ENCODE assay signal across 23 mouse cellular contexts in the genomic region with DNA sequence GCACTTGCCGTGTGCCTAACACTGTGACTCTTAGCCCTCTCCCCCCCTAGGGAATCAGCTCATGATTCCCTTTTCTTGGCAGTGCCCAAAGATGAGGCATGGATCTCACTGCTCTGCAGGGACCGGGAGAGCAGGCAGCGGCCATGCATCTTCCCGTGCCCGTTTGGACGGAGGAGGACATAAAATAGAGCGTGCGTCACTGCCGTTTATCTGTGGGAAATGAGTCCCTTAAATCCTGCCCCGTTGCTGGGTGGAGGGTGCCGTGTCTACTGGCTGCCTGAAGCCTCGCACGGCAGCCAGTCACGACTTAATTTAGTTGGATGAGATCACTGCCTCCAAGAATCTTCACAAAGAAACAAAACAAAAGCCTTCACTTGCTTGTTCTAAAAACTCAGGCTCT.
DNase-seq lines count a peak whose midpoint lies in the region; ATAC-seq and TF ChIP-seq lines count a peak whose summit lies in the region.
"Had no signal": no experiment of that assay in that cellular context is flagged by ENCODE, and none has a peak within 500 bp of the region (broad histone marks: within the 10 kb centered on the region; RNA-seq: fewer than 3 reads in every experiment).

No protein-coding gene starts in this region.

- H3K4me2 ChIP-seq in liver, embryonic 12.5 days = no peak overlapping the region
- H3K4me2 ChIP-seq: embryonic facial prominence, embryonic 15.5 days; neural tube, embryonic 15.5 days had no signal

- peaks cover 62% of the 10 kb centered on the region for H3K9me3 ChIP-seq in liver, embryonic 12.5 days (replicated peaks)
- H3K9me3 ChIP-seq: embryonic facial prominence, embryonic 15.5 days; neural tube, embryonic 15.5 days had no signal

- WGBS in liver, embryonic 12.5 days (ENCODE audit: insufficient replicate concordance) = 95% methylated on average over 14 of the region's 14 CpGs

- peak overlapping the region; percentile 91 for H3K27ac ChIP-seq in left cerebral cortex, adult 2 months
- H3K27ac ChIP-seq in cortical plate, adult 2 months (ENCODE audit: insufficient read depth, low read length) = peak overlapping the region; percentile 64
- H3K27ac ChIP-seq in liver, embryonic 12.5 days = no peak overlapping the region
- H3K27ac ChIP-seq: embryonic facial prominence, embryonic 15.5 days; heart, embryonic 10.5 days; hindbrain, embryonic 10.5 days; hindbrain, postnatal 0 days; neural tube, embryonic 15.5 days had no signal

- H3K27me3 ChIP-seq in liver, embryonic 12.5 days (replicated peaks) = no peaks in the 10 kb centered on the region
- H3K27me3 ChIP-seq: embryonic facial prominence, embryonic 15.5 days; neural tube, embryonic 15.5 days had no signal

- peak; percentile 44 to 56 for DNase-seq in left cerebral cortex, adult 2 months (ENCODE audit: extremely low spot score in 1 of 2, low spot score in 2 of 2)
- DNase-seq in left cerebral cortex, postnatal 4 days = no peak
- peak; percentile 62 for DNase-seq in adrenal gland, postnatal 14 days
- DNase-seq in right cerebral cortex, postnatal 14 days = peak; percentile 43
- no peak for DNase-seq in layer of hippocampus, postnatal 36 days
- no peak for DNase-seq in c-Kit-positive CD71-positive TER-119-positive erythroid progenitor cells, embryonic 14.5 days (ENCODE audit: low spot score)
- DNase-seq: cerebellum, postnatal 10 days; embryo, embryonic 11 days; kidney, adult 11 months; liver; liver, postnatal 0 days; lung, postnatal 10 days; midbrain, embryonic 14.5 days; spleen, adult 18-20 months; thymus, adult 2 months had no signal

- no peak overlapping the region for H3K9ac ChIP-seq in liver, embryonic 12.5 days
- H3K9ac ChIP-seq: embryonic facial prominence, embryonic 15.5 days; liver, postnatal 0 days; neural tube, embryonic 15.5 days had no signal

- H3K36me3 ChIP-seq in liver, embryonic 12.5 days = peaks cover 100% of the 10 kb centered on the region

- no peak for TF ChIP-seq CTCF in left cerebral cortex, adult 2 months (IDR thresholded peaks at IDR 0.05)
- no peak for TF ChIP-seq CTCF in cortical plate, adult 2 months (IDR thresholded peaks at IDR 0.05; ENCODE audit: extremely low read depth, insufficient read depth, low read length)

- no peak overlapping the region for H3K4me3 ChIP-seq in left cerebral cortex, adult 2 months
- H3K4me3 ChIP-seq in cortical plate, adult 2 months (ENCODE audit: insufficient read depth, low read length) = no peak overlapping the region
- H3K4me3 ChIP-seq in liver, embryonic 12.5 days = no peak overlapping the region
- H3K4me3 ChIP-seq: embryonic facial prominence, embryonic 15.5 days; heart, embryonic 10.5 days; hindbrain, embryonic 10.5 days; myocyte; neural tube, embryonic 15.5 days had no signal

- intact Hi-C loops in left cerebral cortex, adult 2 months (cut with DNase I) = no loop called here
- intact Hi-C loops in left cerebral cortex, postnatal 4 days (cut with DNase I) = no loop called here

- H3K4me1 ChIP-seq in cortical plate, adult 2 months (ENCODE audit: control insufficient read depth, insufficient read depth, low read length) = 0 out of 2 replicates have a peak, but pooled peaks cover 3% of the 10 kb centered on the region
- peaks cover 29% of the 10 kb centered on the region for H3K4me1 ChIP-seq in liver, embryonic 12.5 days
- H3K4me1 ChIP-seq: embryonic facial prominence, embryonic 15.5 days; heart, embryonic 10.5 days; hindbrain, embryonic 10.5 days; neural tube, embryonic 15.5 days had no signal

- 0 out of 2 replicates have a peak, but pooled peaks have one; percentile 26 for TF ChIP-seq POLR2A in cortical plate, adult 2 months (IDR thresholded peaks at IDR 0.05; ENCODE audit: extremely low read depth, insufficient read depth, low read length)

- ATAC-seq in liver, embryonic 12.5 days = no peak
- ATAC-seq: hindbrain, postnatal 0 days; liver, postnatal 0 days had no signal

Comparison
In these comparisons a context has a peak if more than half of its experiments do, and no peak if none do; other contexts are left out.
1. DNase-seq: peak in left cerebral cortex, adult 2 months (2 of 2), adrenal gland, postnatal 14 days (single experiment) and right cerebral cortex, postnatal 14 days (single experiment); none in left cerebral cortex, postnatal 4 days (single experiment), layer of hippocampus, postnatal 36 days (0 of 2) and c-Kit-positive CD71-positive TER-119-positive erythroid progenitor cells, embryonic 14.5 days (single experiment).